Mouse (Mus musculus) heart, postnatal 0 days (tissue): ENCODE results near the gene Uckl1.

Experiments
- CTCF ChIP-seq: IDR thresholded peaks from 2 replicates; pipeline ENCODE4 v1.5.1; 2016; ENCODE audit warnings: antibody characterized with exemption, control low read depth, low read depth
- EP300 ChIP-seq: IDR thresholded peaks from 2 replicates; pipeline ENCODE4 v1.6.1; 2016; ENCODE audit warnings: antibody characterized with exemption, low read depth

DNA sequence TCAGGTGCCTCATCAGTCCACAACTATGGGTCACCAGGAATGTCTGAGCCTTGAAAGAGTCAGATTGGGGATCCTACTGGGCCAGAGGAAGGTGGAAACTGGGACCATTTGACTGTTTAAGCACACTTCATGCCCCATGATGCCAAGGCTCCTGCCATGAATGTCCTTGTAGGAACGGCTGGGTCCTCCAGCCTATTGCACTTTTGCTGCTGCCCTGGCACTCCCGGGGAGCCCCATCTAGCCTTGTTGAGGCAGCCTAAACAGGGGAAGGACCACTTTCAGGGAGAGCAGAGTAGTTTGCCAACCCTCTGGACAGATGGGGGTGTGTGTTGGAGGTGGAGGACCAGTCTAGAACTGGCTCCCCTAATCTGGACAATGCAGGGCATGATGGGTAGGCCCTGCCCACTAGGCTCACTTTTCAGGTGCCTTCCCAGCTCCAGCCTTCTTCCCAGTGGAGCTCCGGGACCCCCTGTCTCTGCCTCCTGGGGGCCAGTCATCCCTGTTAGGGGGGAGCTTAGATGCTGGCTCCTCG, at the start of gene Uckl1:
- TF ChIP-seq CTCF (no peak), EP300 (no peak)
